Mouse (Mus musculus) kidney, adult 18-20 months (tissue): ENCODE measurements around the gene Slc25a28.

ENCODE experiments used
- DNase-seq: peaks from one replicate; pipeline ENCODE4 v3.0.0; 2021

Slc25a28 gene

GRCm38 (mm10) chr19:43630466-43631251 is 44.0 kb downstream of the Slc25a28 start:
- peak; percentile 86 for DNase-seq

DNA sequence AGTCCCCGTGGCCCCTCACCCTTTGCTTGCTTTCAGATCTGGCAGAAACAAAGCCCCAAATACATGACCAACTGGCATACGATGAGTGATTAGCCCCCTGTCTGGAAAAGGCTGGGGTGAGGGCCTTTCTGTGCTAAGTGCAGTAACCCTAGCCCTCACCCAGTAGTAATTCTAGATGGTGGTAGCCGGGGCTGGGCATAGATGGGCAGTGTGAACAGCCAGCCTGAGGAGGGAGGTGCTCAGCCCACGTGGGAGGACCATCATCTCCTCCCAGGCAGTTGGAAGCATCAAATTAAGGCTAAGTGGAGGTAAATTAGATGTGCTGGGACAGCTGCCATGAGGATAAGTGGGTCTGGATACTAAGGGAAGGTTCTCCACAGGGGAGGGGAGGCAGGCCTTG is 45.6 kb downstream of the Slc25a28 start:
- no peak for DNase-seq

DNA sequence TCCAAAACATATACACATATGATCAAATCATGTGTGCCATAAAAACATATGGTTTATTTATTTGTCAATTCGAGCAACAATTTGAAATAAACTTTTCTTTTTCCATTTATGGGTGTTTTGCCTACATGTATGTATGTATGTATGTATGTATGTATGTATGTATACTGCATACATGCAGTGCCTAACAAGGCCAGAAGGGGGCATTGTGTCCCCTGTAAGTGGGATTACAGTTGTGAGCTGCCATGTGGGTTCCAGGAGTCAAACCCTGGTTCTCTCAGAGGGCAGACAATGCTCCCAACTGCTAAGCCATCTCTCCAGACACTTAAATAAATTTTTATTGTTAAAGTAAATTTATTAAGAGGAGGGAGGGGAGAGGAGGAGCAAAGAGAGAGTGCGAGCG is 47.3 kb downstream of the Slc25a28 start:
- no peak for DNase-seq

DNA sequence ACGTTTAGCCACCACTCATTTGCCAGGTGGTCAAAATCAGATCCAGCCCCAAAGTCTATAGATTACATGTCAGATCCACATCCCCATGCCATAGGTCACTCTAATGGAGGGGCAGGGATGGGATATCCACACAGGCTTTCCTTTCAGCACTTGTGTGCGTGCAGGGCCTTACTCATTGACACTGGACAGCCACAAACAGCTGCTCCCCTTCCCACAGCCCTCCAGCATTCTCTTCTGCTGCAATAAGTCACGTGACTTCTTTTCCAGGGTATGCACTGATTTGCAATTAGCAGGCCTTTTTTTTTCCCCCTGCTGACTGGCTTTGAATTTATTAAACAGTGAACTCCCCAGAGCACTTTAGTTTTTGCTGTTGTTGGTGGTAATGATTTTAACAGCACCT is 48.5 kb downstream of the Slc25a28 start:
- no peak for DNase-seq

DNA sequence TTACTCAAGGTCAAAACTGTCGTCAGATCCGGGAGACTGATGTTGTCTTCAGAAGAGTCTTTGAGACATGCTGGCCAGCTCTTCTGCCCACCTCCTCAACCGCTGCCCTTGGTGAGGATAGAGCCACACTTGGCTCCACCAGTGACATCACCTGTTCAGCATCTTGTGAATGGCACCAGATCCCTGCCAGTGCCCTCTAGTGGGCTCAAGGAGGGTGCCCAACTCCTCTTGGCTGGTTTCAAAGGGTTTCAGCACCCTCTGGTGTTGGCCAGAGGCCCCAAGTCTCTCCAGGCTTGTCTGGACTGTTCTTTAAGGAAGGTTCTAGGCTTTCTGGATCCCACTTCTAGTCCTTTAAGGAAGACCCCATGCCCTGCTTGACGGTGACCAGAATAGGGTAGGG is 50.8 kb downstream of the Slc25a28 start:
- DNase-seq: peak; percentile 72

DNA sequence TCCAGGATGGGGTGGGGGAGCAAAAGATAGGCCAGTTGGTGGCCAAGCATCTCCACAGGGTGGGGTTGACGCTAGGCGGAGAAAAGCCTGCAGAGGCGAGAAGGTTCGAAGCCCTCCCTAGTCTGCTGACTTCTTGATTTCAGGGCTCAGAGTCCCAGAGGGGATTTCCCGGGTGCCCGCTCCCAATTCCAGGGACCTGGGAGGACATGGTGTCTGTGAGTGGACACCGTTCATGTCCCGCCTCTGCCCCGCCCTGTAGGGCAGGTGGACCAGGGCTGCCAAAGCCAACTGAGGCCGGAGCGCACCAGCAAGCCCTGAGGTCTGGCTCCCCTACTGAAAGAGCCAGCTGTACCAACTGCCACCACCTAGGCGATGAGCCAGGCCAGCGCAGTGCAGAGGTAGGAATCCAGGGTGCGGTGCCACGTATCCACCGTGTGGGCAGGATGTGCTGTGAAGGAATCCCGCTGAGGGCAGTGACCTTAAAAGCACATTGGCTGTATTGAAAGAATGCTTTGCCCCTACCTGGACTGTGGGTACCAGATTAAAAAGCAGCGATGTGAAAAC is 54.7 kb downstream of the Slc25a28 start:
- no peak for DNase-seq

DNA sequence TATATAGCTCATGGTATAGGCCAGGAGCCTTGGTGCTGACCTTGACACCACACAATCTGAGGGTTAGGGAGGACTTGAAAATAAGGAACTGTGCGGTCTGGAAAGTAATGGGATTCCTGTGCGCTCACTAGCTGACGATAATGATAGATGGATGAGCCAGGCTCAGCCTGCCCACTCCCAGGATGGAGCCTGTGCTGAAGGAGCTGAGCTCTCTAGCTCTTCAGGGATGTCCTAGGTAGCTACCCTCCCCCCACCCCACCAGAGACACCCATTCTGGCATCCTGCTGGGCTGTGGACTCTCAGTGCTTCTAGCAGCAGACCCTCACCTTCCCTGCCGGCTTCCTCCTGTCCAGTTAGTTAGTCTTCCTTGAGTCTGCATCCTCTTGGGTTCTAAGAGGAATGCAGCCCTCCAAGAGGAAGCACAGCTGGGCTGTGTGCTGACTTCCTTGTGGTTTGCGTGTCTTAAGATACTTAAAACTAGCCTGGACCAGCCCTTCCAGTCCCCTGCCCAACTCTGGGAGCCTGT is 56.1 kb downstream of the Slc25a28 start:
- no peak for DNase-seq

GRCm38 (mm10) chr19:43617761-43618349 is 56.8 kb downstream of the Slc25a28 start:
- DNase-seq: no peak

DNA sequence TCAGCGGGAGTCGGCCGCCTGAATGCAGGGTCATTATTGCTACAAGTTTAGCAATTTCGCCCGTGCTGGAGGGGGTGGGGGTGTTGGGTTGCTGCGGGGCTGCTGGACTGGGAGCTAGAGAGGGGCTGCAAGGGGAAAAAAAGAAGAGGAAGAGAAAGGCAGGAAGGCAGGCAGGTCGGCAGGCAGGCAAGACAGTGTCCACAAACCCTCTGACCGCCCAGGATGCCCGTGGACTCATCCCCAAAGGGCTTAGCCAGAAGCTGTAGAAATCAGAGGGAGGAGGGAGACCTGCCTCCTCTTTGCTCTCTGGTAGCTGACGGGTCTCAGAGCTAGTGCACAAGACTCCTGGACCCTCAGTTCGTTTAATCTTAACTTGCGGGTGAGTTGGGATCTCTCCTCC is 57.8 kb downstream of the Slc25a28 start:
- no peak for DNase-seq

DNA sequence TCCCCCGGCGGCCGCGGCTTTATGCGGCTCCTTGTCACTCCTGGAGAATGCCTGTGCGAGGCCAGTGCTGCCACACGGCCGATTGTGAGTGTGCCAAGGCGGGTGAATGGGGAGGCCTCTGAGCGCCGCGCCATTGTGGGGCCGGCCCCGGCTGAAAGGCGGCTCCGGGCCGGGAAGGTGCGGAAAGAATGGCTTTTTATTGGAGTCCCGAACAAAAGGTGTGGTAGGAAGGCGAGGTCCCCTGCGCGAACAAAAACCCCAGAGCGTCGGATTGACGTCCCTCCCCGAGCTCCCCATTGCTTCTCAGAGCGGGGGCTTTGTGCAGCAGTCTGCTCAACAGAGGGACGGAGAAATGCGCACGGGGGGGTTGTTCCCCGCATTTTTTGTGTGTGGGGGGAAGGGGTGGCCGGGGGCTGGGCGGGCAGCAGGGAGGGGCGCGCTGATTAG is 58.2 kb downstream of the Slc25a28 start:
- DNase-seq: peak; percentile 34

DNA sequence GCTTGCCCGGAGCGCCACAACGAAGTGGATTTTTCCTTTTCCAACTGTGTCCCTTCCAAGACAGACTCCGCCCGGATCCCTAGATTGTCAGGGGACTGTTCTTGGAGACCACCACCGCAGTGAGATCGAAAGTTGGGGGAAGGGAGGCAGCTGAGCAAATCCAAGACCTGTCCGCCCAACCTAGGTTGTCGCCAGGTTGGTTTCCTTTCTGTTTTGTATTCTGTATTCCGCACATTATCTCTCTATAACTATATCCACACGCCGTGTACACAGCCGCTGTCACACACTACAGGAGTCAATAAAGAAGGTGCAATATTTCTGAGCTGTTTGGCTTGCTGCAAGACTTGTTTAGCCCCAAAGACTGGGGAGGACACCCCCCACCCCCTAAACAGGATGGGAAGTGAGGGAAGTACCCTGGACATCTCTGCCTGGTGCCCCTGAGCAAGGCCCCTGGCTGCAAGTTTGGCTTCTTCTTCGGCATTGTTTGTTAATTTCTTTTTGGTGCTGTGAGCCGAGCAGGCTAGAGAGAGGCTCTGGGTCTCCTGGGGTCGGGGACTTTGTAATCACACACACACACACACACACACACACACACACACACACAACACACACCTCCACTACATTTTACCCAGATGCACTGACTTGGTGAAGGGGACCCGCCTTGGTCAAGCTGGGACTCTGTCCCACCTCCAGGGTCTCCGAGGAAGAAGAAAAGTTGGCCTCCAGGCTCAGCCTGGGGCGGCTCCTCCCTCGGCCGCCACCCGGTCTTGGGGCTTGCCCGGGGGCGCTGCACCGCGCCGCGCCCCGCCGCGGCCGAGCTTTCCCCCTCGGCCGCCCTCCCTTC is 58.9 kb downstream of the Slc25a28 start:
- peak; percentile 27 for DNase-seq

GRCm38 (mm10) chr19:43615074-43615445 is 59.6 kb downstream of the Slc25a28 start:
- no peak for DNase-seq

DNA sequence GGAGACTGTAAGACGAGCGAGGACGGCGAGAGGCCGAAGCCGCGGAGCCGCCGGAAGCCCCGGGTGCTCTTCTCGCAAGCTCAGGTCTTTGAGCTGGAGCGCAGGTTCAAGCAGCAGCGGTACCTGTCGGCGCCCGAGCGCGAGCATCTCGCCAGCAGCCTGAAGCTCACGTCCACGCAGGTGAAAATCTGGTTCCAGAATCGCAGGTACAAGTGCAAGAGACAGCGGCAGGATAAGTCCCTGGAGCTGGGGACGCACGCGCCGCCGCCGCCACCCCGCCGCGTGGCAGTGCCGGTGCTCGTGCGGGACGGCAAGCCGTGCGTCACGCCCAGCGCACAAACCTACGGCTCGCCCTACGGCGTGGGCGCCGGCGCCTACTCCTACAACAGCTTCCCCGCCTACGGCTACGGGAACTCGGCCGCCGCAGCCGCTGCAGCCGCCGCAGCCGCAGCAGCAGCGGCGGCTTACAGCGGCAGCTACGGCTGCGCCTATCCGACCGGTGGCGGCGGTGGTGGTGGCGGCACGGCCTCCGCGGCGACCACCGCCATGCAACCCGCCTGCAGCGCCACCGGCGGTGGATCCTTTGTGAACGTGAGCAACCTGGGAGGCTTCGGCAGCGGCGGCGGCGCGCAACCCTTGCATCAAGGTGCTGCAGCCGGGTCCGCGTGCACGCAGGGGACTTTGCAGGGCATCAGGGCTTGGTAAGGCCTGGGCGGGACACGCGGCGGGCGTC is 60.2 kb downstream of the Slc25a28 start:
- peak; percentile 44 for DNase-seq
